Mouse (Mus musculus) brain, adult 10 weeks (tissue): ENCODE results near the gene Gm10447. TPM values are rescaled to one million over a fixed set of nuclear protein-coding genes. Genes with fewer than 3 reads are reported as not detected.

Source experiments
- polyA plus RNA-seq: library from polyadenylated mRNA; stranded (reverse); fragments of 350-450 nt; fragmentation: Illumina TruSeq; extraction: RNeasy Lipid Tissue Mini Kit (QIAGEN cat#74804); gene quantifications from one replicate; pipeline ENCODE4 v1.2.3, GENCODE M21; 2015; ENCODE audit warnings: low read depth, low replicate concordance

The Gm10447 gene
- not detected for polyA plus RNA-seq

DNA sequence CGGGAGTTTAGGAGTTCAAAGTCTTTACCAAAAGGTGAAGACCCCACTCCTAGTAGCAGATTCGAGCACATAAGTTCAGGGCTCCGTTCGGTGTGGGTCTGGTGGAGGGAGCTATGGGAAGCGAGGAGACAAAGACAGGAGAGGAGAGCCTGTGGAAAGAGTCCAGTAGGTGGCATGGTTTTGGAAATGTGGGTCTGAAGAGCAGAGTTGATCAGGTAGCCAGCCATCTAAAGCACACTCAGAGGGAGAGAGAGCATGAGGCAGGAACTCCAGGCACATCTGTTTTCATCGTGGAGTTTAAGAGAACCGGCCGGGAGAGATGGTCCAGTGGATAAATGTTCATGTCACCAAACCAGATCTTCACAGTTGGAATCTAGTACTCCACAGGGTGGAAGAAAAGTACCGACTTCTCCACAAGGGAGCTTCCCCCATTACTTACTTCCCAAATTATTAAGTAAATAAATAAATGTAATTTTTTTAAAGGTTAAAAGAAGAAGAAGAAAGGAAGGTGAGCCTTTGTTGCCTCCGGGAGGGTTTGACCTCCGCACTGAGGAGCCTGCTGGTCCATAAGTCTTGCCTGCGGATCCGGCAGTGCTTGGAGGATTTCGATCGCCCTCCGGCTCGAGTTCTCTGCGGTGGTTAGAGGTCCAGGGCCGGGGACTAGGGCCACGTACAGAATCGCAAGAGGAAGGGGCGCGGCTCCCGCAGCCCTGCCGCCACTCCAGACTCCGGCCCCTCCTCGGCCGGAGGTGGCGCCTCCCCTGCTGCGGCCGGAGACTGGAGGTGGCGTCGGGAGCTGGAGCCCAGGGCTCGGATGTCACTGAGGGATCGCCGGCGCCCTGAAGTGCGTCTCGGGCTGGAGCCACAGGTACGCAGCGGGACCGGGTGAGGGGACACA is at the start of gene Gm10447, which contains the start of gene Shroom1:
Gene Gm10447, minus strand, starts transcription at position 637 of the 898 bp plus-strand sequence.
Gene Shroom1, plus strand, starts transcription at position 732 of the 898 bp plus-strand sequence.

GRCm38 (mm10) chr11:53479783-53480301 is 22.9 kb upstream of the Gm10447 start, which contains the start of the genes Gm9945 and Sowaha:
Gm9945 (plus strand) TSS chr11:53480166.
Sowaha (minus strand) TSS chr11:53480274.

DNA sequence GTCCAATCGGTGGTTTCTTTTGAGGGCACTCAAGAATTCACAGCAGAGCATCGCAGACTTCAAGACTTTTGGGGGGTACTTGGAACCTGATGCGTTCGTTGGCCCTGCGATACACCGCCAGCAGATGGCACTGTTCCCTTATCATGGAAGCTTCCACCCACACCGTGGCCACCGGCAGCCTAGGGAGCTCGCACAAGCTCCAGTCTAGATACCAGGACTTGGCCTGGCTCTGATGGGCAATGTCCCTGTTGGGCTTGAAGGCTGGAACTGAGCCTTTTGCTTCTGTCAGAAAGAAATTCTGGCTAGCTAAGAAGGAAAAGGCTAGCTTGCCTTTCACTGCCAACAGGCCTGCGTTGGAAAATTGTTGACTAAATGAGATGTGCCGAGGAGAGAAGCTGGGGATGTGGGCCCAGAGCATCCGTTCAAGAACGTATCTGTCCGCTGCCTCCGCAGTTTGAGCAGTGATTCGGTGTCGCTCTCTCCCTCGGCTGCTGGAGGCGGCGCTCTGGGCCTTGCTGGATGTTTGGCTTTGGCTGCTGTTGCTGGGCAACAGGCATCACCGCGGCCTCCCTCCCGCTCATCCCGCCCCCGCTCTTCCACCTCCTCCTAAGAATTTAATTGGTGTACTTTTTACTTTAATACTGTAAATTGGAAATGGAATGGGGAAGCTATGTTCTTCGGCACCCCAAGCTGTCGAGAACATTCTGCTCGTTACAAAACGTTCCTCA is 13.2 kb upstream of the Gm10447 start, which contains the start of gene Gm9837:
Gene Gm9837, minus strand, starts transcription at position 512 of the 728 bp plus-strand sequence.

DNA sequence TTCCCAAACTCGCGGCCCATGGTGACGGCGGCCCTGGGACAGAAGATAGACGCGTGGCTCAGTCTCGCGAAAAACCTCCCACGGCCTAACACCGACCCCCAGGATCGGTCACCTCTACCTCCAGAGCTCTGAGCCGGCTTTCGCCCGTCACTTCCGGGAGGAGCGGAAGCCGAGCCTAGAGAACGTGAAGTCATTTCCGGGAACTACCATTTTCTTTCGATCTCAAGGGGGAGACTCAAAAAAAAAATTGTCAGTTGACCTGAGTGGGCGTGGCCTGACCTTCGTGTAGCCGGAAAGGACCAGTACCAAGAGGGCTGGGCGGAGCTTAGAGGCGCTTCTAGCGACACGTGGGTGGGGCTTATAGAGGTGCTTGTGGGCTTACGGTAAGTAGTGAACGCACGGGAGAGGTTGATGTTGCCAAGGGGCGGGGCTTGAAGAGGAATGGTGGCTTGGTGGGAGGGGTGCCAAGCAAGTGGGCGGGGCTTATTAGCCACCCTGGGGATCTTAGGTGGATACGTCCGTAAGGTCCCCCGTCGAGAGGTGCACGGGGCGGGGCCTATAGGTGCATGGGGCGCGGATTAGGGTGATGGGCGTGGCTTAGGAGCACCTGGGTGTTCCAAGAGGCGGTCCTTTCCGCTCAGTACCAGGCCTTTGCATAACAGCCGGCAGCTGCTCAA is 26.1 kb downstream of the Gm10447 start, which contains the start of the genes Uqcrq and Gdf9:
Gene Uqcrq, minus strand, starts transcription at position 162 of the 677 bp plus-strand sequence.
Gene Gdf9, plus strand, starts transcription at position 354 of the 677 bp plus-strand sequence.

DNA sequence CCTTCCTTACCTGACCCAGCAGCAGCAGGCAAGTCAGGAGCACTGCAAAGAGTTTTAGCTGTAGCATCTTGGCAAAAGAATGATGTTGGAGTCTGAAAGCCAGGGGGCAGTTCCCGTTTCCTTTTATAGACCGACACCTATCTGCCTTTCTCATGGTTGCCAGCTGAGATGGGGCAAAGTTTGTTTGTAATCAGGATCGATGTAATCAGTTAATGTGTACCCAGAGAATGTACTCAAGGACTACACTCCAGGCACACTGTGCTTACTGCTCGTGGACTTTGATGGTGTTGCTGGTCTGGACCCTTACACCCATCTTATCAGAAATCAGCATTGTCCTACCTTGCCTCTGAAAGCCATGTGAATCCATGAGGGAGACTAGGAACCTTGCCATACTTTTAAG is 33.9 kb downstream of the Gm10447 start, which contains the start of gene Leap2:
Gene Leap2, minus strand, starts transcription at position 135 of the 400 bp plus-strand sequence.

Other genes starting within 250 kb of the Gm10447 start
- 143 TPM for gene Hspa4, start 156.7 kb downstream of the Gm10447 start, polyA plus RNA-seq
- 17.2 TPM for gene Zcchc10, start 132.4 kb downstream of the Gm10447 start, polyA plus RNA-seq
- 70.9 TPM for gene Aff4, start 106.3 kb downstream of the Gm10447 start, polyA plus RNA-seq
- not detected for gene Leap2, start 33.9 kb downstream of the Gm10447 start, polyA plus RNA-seq
- 494 TPM for gene Uqcrq, start 26.3 kb downstream of the Gm10447 start, polyA plus RNA-seq
- gene Gdf9, start 26.1 kb downstream of the Gm10447 start, polyA plus RNA-seq: 1.9 TPM
- gene Shroom1, start 95 bp upstream of the Gm10447 start, polyA plus RNA-seq: 4.6 TPM
- not detected for gene Gm9837, start 13.4 kb upstream of the Gm10447 start, polyA plus RNA-seq
- 0.54 TPM for gene Gm9945, start 23.1 kb upstream of the Gm10447 start, polyA plus RNA-seq
- 42.6 TPM for gene Sowaha, start 23.2 kb upstream of the Gm10447 start, polyA plus RNA-seq
- 294 TPM for gene Sept8, start 62.1 kb upstream of the Gm10447 start, polyA plus RNA-seq
- gene Kif3a, start 110.3 kb upstream of the Gm10447 start, polyA plus RNA-seq: 96.0 TPM
- not detected for gene Il4, start 161.6 kb upstream of the Gm10447 start, polyA plus RNA-seq
- not detected for gene Il13, start 177.6 kb upstream of the Gm10447 start, polyA plus RNA-seq